ENCODE assay signal across 7 mouse cellular contexts in genomic region chr4:137164429-137164828, GRCm38 (mm10).
A peak's percentile ranks its signal among the peaks of the same experiment; 100 is the strongest.
DNase-seq lines count a peak whose midpoint lies in the region; ATAC-seq and TF ChIP-seq lines count a peak whose summit lies in the region.

No protein-coding gene starts in this region.

- peaks cover 18% of the 10 kb centered on the region for H3K27me3 ChIP-seq in embryonic facial prominence, embryonic 12.5 days
- H3K27me3 ChIP-seq in kidney, adult 2 months (replicated peaks; ENCODE audit: control insufficient read depth, insufficient read depth, low read length) = no peaks in the 10 kb centered on the region
- peaks cover 34% of the 10 kb centered on the region for H3K27me3 ChIP-seq in limb, embryonic 12.5 days
- H3K27me3 ChIP-seq in midbrain, embryonic 15.5 days (replicated peaks) = peaks cover 27% of the 10 kb centered on the region

- peak; percentile 86 to 87 for DNase-seq in adrenal gland, postnatal 36 days
- DNase-seq in heart, adult 18-20 months = peak; percentile 60 to 88
- DNase-seq in kidney, adult 2 months = peak; percentile 82
- DNase-seq in spleen, postnatal 10 days (ENCODE audit: low spot score in 2 of 2) = peak; percentile 47 to 76

- H3K27ac ChIP-seq in embryonic facial prominence, embryonic 12.5 days = no peak overlapping the region
- H3K27ac ChIP-seq in kidney, adult 2 months (ENCODE audit: insufficient read depth, low read depth, low read length) = no peak overlapping the region
- H3K27ac ChIP-seq in limb, embryonic 12.5 days = no peak overlapping the region
- H3K27ac ChIP-seq in midbrain, embryonic 15.5 days = no peak overlapping the region

- H3K36me3 ChIP-seq in embryonic facial prominence, embryonic 12.5 days = no peaks in the 10 kb centered on the region
- no peaks in the 10 kb centered on the region for H3K36me3 ChIP-seq in kidney, adult 2 months (ENCODE audit: control insufficient read depth, insufficient read depth, low read length)
- no peaks in the 10 kb centered on the region for H3K36me3 ChIP-seq in limb, embryonic 12.5 days
- H3K36me3 ChIP-seq in midbrain, embryonic 15.5 days (replicated peaks) = no peaks in the 10 kb centered on the region

- 4% methylated on average over 12 of the region's 12 CpGs for WGBS in embryonic facial prominence, embryonic 12.5 days
- WGBS in kidney, adult 2 months = 3% methylated on average over 12 of the region's 12 CpGs
- WGBS in limb, embryonic 12.5 days = 4% methylated on average over 12 of the region's 12 CpGs
- 4% methylated on average over 12 of the region's 12 CpGs for WGBS in midbrain, embryonic 15.5 days

- ATAC-seq in embryonic facial prominence, embryonic 12.5 days (ENCODE audit: insufficient number of reproducible peaks, insufficient read depth, low FRiP score, low TSS enrichment) = peak; percentile 45; the same call in 1 of the 2 replicates
- ATAC-seq in limb, embryonic 12.5 days (ENCODE audit: insufficient number of reproducible peaks, insufficient read depth, low FRiP score, low TSS enrichment, low read depth) = no peak
- peak; percentile 24; the same call in 1 of the 2 replicates for ATAC-seq in midbrain, embryonic 15.5 days (replicated peaks)

- TF ChIP-seq CTCF in kidney, adult 2 months (conservative IDR thresholded peaks at IDR 0.05; ENCODE audit: insufficient read depth, insufficient read length, low read depth, low read length) = peak; percentile 99

- H3K4me2 ChIP-seq in embryonic facial prominence, embryonic 12.5 days (replicated peaks) = peak overlapping the region; percentile 33
- H3K4me2 ChIP-seq in limb, embryonic 12.5 days = peak overlapping the region; percentile 52
- H3K4me2 ChIP-seq in midbrain, embryonic 15.5 days = peak overlapping the region; percentile 39

- TF ChIP-seq POLR2A in kidney, adult 2 months (IDR thresholded peaks at IDR 0.05; ENCODE audit: low read depth, low read length) = no peak

- 0 out of 2 replicates have a peak overlapping the region, but pooled peaks have one; percentile 3 for H3K4me3 ChIP-seq in embryonic facial prominence, embryonic 12.5 days
- H3K4me3 ChIP-seq in kidney, adult 2 months (ENCODE audit: insufficient read depth, low read depth, low read length) = peak overlapping the region; percentile 18
- H3K4me3 ChIP-seq in limb, embryonic 12.5 days (replicated peaks) = peak overlapping the region; percentile 20; the same call in 1 of the 2 replicates
- peak overlapping the region; percentile 19 for H3K4me3 ChIP-seq in midbrain, embryonic 15.5 days

- H3K4me1 ChIP-seq in embryonic facial prominence, embryonic 12.5 days = no peaks in the 10 kb centered on the region
- H3K4me1 ChIP-seq in kidney, adult 2 months (ENCODE audit: control insufficient read depth, insufficient read depth, low read length) = no peaks in the 10 kb centered on the region
- peaks cover 5% of the 10 kb centered on the region; the same call in 1 of the 2 replicates for H3K4me1 ChIP-seq in limb, embryonic 12.5 days (replicated peaks)
- peaks cover 3% of the 10 kb centered on the region; the same call in 1 of the 2 replicates for H3K4me1 ChIP-seq in midbrain, embryonic 15.5 days

- no peak overlapping the region; the same call in 1 of the 2 replicates for H3K9ac ChIP-seq in embryonic facial prominence, embryonic 12.5 days
- no peak overlapping the region for H3K9ac ChIP-seq in limb, embryonic 12.5 days (replicated peaks)
- no peak overlapping the region for H3K9ac ChIP-seq in midbrain, embryonic 15.5 days

- H3K9me3 ChIP-seq in embryonic facial prominence, embryonic 12.5 days = no peaks in the 10 kb centered on the region
- no peaks in the 10 kb centered on the region for H3K9me3 ChIP-seq in limb, embryonic 12.5 days
- no peaks in the 10 kb centered on the region for H3K9me3 ChIP-seq in midbrain, embryonic 15.5 days
